Mouse (Mus musculus): ENCODE results near the gene Prdx6b.

DNA sequence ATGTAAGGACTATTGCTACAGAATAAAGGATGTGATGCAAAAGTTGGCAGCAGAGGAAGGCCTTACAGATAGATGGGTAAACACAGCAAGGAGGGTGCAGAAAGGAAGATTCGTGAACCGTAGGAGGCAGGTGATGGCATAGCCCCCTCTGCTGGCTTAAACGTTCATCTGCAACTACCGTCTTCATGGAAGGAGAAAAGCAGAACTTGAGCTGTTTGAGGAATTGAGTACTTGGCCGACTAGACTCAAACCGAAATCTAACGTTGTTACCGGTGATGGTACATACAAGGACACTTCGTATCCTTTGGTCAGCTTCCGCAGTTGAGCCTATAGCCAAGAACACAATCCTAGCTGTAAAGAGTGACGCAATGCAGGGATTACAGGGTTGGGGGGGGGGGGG lies 25.4 kb upstream of the Prdx6b start:
- TF ChIP-seq POLR2A (IDR thresholded peaks at IDR 0.05; ENCODE audit: insufficient read length, low read depth): no peak
- TF ChIP-seq E2F4 (IDR thresholded peaks at IDR 0.05; ENCODE audit: insufficient read depth): no peak
- TF ChIP-seq MYOD1 (IDR thresholded peaks at IDR 0.05; ENCODE audit: control insufficient read depth in 1 of 3, insufficient read length in 2 of 3, low read depth in 2 of 3): no peak
- no peak for TF ChIP-seq TCF12 (IDR thresholded peaks at IDR 0.05; ENCODE audit: insufficient read depth, poor library complexity, severe bottlenecking)
